Mouse (Mus musculus) effector memory CD4-positive, alpha-beta T cell, adult 5 months (primary cell): Measurements from ENCODE around the gene Tle6. TPM values are rescaled to one million over a fixed set of nuclear protein-coding genes. Genes with fewer than 3 reads are reported as not detected.

Source experiments
- polyA plus RNA-seq: library from polyadenylated mRNA; unstranded; fragments of 100-300 nt; shearing (Covaris generic); gene quantifications from one replicate; pipeline ENCODE4 v1.2.1, GENCODE M21; 2017

Gene Tle6
- polyA plus RNA-seq: 1.5 TPM

DNA sequence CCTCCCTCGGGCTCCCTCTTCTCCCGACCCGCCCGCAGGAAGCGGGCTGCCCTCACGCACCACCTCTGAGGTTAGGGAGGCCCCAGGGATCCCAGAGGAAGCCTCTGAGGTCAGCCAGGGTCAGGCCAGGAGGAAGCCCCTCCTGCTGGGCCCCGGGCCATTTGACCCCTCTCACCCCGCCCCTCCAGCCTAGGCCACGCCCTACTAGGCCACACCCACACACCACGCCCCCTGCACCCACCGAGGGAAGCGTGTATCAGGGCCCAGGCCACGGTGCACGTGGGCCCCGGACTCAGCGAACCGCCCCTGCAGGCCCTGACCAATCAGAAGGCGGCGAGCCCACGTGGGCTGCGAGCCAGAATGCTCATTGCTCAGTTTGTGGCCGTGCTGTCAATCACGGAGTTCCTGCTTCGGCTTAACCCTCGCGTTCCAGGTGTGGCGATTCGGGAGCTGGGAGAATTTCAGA, at the start of gene Tle6:
Gene Tle6 (minus strand): TSS at position 336 of the 466 bp plus-strand sequence.

DNA sequence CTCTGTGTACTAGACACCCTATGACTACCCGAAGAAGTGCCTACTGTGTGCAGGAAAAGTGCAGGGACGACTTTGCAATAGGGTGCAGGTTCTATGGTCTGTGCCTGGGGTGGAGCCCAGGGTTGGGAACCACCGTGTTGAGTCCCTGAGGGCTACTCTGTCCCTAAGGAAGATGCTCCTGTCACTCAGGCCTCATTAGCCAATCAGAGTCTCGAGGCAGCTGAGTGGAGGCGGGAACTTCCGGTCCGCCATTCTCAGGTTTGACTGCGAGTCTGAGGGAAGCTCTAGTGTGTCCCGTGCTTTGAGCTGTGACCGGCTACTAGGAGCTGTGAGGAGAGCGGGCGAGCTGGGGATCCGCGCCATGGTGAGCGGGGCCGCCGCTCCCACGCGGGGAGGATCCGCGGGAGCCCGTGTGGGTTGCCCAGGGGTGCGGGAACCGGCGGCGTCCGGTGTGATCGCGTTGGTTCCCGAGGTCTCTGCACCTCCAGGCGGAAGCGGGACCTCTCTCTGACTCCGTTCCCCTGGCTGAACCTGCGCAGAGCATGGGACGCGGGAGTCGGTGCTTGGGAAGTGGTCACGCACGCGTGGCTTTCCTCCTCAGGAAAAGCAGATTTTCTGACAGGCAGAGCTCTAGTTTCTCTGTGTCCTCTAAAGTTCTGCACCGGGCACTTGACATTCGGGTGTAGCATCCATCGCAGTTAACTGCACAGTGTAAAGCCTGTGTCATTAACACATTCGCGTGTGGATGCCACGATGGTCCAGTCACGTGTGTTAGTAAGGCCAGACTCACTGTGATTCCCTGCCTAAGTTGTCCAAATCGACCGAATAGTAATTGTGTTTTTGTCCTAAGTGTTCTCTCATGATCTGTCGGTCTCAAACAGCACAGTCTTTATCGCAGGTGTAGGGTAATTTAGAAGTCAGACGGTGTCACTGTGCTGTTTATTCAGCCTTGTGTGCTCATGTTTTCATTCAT, 48.2 kb upstream of the Tle6 start, which contains the start of gene Gm10778:
Gene Gm10778 (plus strand): TSS at position 257 of the 973 bp plus-strand sequence.

DNA sequence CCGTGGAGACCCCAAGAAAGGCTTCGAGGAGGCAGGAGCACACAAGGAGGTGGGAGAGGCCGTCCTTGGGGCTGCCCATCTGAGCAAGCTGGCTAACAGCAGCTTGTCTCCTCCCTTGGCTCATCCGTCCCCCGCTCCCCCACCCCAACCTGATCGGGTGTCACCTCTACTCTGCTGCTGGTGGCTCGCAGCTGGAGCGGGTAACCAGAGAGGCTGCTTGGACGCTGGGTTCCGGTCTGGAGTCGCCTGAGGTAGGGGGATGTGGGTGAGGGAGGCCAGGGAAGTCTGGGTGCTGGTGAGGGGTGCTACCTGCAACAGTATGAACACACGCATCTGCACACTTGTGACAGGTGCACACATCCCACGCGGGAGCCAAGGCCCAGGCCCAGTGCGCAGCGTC, 27.5 kb upstream of the Tle6 start, which contains the start of gene Ankrd24:
Gene Ankrd24 (plus strand): TSS at position 151 of the 400 bp plus-strand sequence.

DNA sequence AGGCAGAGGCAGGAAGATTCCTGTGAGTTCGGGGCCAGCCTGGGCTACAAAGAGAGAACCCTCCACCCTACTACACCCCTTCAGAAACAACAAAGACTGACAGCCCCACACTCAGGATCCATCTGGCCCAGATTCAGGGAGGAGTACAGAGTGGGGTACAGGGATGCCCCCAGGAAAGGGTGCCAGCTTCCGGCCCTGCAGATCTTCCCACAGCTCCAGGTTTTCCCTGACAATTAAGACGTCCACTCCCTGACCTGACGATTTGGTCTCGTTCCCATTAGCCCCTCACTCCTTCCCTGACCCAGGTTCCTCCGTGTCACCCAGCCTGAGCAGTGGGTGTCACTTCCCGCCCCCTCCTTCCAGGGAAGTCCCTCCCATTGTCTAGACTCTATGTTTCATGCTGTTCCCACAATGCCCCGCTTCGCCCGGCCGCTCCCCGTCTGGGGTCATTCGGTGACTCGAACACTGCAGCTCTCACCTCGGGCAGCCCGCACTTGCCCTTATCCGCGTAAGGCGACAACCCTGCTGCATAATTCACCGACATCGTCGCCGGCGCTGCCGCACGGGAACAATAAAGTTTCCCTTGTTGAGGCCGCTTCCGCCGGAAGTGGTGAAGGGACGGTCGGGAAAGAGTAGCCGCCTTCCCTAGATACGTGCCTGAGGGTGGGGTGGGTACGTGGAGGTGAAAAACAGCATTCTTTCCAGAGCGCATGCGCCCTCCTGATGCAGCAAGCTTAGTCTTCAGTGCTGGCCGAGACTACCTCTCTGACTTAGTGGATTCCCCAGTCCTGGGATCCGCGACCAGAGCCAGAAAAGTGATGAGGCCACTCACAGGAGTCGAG, 26.3 kb upstream of the Tle6 start, which contains the start of gene Sirt6:
Gene Sirt6 (minus strand): TSS at position 804 of the 842 bp plus-strand sequence.

DNA sequence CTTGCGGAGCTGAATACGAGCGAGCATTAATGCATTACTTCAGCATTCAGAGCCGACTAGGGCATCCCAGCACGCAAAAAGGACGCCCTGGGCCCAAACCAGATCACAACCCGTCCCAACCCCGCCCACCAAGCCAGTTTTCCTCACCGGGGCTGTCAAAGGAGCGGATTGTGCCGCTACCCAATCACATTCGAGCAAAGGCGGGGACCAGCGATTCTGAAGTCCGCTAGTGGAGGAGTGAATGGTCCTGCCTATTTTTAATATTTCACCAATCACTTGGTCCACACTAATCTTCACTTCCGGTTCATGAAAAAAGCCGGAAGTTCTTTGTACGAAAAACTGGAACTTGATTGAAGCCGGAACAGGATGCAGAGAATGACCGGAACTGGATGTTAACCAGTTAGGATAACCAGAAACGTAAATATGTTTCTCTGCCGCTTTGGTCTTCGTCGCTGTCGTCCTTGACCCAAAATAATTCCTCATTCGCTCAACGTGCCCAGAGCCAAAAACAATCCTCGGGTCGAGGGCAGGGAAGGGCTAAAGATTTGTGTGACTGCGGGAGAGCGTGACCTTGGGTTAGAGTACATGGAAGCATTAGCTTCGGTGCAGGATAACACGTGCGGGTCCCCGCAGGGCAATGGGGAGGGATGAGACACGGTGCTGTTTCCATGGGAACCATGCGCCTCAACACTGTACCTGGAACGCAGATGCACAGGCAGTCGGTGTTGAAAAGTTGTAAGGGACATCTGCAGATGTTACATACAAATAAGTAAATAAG, 5.3 kb upstream of the Tle6 start, which contains the start of gene BC025920:
Gene BC025920 (plus strand): TSS at position 297 of the 778 bp plus-strand sequence.

DNA sequence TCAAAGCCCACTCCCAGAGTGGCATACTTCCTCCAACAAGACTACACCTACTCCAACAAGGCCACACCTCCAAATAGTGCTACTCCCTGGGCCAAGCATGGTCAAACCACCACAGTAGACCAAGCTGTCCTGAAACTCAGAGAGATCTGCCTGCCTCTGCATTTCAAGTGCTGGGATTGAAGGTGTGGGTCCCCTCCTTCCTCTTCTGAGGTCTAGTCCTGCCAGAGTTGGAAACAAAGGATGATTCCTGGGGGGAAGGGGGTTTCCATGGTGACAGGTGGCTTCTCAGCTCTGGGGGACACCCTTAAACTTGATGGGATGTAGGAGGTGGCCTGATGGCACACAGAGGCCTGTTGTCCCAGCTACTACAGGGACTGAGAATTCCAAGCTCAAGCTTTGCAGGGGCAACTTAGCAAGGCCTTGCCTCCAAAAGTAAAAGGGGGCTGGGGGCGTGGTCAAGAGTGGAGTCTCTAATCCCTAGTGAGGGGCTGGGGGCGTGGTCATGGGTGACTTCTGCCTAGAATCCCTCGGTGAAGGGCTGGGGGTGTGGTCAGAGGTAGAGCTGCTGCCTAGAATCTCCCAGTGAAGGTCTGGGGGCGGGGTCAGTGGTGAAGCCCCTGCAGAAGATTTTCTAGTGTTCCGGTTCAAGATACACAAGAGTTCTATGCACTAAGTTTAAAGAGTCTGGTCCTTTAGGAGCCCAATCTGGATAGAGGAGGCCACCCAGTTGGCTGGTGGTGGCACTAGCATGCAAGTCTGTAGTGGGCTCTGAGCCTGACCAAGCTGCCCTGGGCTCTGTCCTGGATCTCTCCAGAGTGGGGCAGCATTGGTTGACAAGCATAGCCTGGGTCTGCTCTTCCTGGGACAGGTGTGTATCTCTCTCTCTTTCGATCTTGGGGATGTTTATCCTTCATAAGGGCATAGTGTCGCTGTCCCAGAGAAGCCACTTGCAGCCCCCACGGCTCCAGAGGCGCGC, 26.5 kb downstream of the Tle6 start, which contains the start of gene Tle2:
Gene Tle2 (plus strand): TSS at position 481 of the 976 bp plus-strand sequence.

DNA sequence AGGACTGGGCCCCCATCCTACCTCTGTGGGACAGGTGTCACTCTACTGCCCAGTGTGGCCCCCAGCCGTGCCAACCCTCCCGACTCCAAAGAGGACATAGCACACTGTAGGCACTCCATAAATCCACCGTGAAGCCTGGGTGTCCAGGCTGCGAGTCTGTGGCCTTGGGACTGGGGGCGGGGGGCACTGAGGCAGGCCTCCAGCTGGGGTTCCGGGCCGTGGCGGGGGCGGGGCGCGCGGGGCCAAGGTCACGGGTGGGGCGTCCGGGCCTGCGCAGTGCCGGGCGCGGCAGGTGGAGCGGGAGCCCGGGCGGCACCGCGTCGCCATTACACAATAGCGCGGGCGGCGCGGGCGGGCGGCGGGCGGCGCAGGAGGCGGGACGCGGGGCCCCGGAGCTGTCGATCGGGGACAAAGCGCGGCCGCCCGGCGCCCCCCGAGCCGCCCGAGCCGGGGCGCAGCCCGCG, 41.7 kb downstream of the Tle6 start, which contains the start of gene Aes:
Gene Aes (plus strand): TSS at position 326 of the 464 bp plus-strand sequence.

DNA sequence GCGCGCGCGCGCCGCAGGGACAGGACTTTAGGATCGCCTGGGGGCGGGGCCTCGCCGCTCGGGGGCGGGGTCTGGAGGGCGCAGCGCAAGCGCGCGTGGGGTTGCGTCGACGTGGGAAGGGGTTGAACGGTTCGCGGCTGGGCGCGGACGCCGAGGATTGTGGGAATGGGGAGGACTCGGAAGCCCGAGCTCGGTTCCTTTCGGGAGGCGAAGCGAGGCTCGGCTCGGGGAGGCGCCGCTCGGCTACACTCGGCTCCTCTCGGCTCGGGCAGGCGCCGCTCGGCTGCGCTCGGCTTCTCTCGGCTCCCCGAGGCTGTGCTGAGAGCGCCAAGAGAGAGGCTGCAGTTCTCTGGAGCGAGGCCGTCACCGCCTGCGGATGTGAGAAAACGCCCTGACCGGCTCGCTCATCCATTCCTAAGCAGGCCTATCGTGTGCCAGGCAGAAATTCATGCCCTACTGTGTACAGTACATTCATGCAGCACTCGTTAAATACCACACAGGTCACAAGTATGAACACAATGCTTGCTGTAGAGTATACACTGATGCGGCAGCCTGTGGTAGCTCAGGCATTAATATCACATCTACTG, 55.6 kb downstream of the Tle6 start, which contains the start of gene Gna11:
Gene Gna11 (minus strand): TSS at position 30 of the 587 bp plus-strand sequence.

Other genes starting within 250 kb of the Tle6 start
- gene Mfsd12, start 243.6 kb downstream of the Tle6 start, polyA plus RNA-seq: 3.1 TPM
- not detected for gene 4930404N11Rik, start 235.3 kb downstream of the Tle6 start, polyA plus RNA-seq
- gene Fzr1, start 222.6 kb downstream of the Tle6 start, polyA plus RNA-seq: 46.9 TPM
- gene Dohh, start 216.6 kb downstream of the Tle6 start, polyA plus RNA-seq: 41.2 TPM
- gene Gm48551, start 216.6 kb downstream of the Tle6 start, polyA plus RNA-seq: 1.6 TPM
- gene Gm48552, start 212.1 kb downstream of the Tle6 start, polyA plus RNA-seq: 1.6 TPM
- gene Smim24, start 208.0 kb downstream of the Tle6 start, polyA plus RNA-seq: 1.1 TPM
- 17.9 TPM for gene Nfic, start 145.4 kb downstream of the Tle6 start, polyA plus RNA-seq
- not detected for gene Celf5, start 118.4 kb downstream of the Tle6 start, polyA plus RNA-seq
- gene Ncln, start 104.7 kb downstream of the Tle6 start, polyA plus RNA-seq: 104 TPM
- gene S1pr4, start 100.9 kb downstream of the Tle6 start, polyA plus RNA-seq: 64.0 TPM
- gene Gna15, start 76.8 kb downstream of the Tle6 start, polyA plus RNA-seq: 89.2 TPM
- 9.8 TPM for gene Gna11, start 55.9 kb downstream of the Tle6 start, polyA plus RNA-seq
- gene Aes, start 41.6 kb downstream of the Tle6 start, polyA plus RNA-seq: 893 TPM
- gene Tle2, start 26.5 kb downstream of the Tle6 start, polyA plus RNA-seq: 1.2 TPM
- 2.0 TPM for gene BC025920, start 5.2 kb upstream of the Tle6 start, polyA plus RNA-seq
- gene Sirt6, start 26.7 kb upstream of the Tle6 start, polyA plus RNA-seq: 7.3 TPM
- 2.4 TPM for gene Ankrd24, start 27.5 kb upstream of the Tle6 start, polyA plus RNA-seq
- 1.9 TPM for gene Gm10778, start 48.0 kb upstream of the Tle6 start, polyA plus RNA-seq
- 10.5 TPM for gene Zfp433, start 103.8 kb upstream of the Tle6 start, polyA plus RNA-seq
- gene Gm3055, start 170.1 kb upstream of the Tle6 start, polyA plus RNA-seq: 15.5 TPM
- 2.4 TPM for gene Gm4767, start 211.1 kb upstream of the Tle6 start, polyA plus RNA-seq